Mouse (Mus musculus) spleen, adult 2 months (tissue): ENCODE results near the gene Gm5460. TPM values are rescaled to one million over a fixed set of nuclear protein-coding genes. Genes with fewer than 3 reads are reported as not detected.
A peak's percentile ranks its signal among the peaks of the same experiment; 100 is the strongest.

Experiments used
- DNase-seq, 2 experiments: peaks; one replicate each; pipeline versions ENCODE4 v3.0.0 to v3.0.0-alpha.2; 2012 to 2021; ENCODE audit warnings: low spot score in 2 of 2, low read depth in 1 of 2
- H3K27ac ChIP-seq: fragments of 200-500 bp; 2 replicates; pipeline ENCODE4 v1.5.1; 2012; ENCODE audit warnings: low read length, inconsistent platforms; ENCODE audit not compliant: insufficient read depth
- H3K27me3 ChIP-seq: fragments of 200-500 bp; 2 replicates; pipeline ENCODE4 v1.6.1; 2012; ENCODE audit warnings: mild to moderate bottlenecking, moderate library complexity, low read length, inconsistent platforms; ENCODE audit not compliant: control insufficient read depth, insufficient read depth
- H3K36me3 ChIP-seq: fragments of 200-500 bp; 2 replicates; pipeline ENCODE4 v1.6.1; 2012; ENCODE audit warnings: mild to moderate bottlenecking, low read length, inconsistent platforms; ENCODE audit not compliant: control insufficient read depth, insufficient read depth
- H3K4me1 ChIP-seq: fragments of 200-500 bp; 2 replicates; pipeline ENCODE4 v1.6.1; 2011; ENCODE audit warnings: inconsistent platforms; ENCODE audit not compliant: control insufficient read depth, insufficient read depth, insufficient read length
- H3K4me3 ChIP-seq: fragments of 200-500 bp; 2 replicates; pipeline ENCODE4 v1.5.1; 2011; ENCODE audit warnings: mild to moderate bottlenecking, inconsistent platforms; ENCODE audit not compliant: insufficient read depth, insufficient read length; ENCODE audit errors: extremely low read depth
- CTCF ChIP-seq: fragments of 200-500 bp; IDR thresholded peaks from 2 replicates; pipeline ENCODE4 v1.5.1; 2011; ENCODE audit warnings: mild to moderate bottlenecking, inconsistent platforms; ENCODE audit not compliant: insufficient read depth, insufficient read length, insufficient replicate concordance; ENCODE audit errors: extremely low read depth
- POLR2A ChIP-seq: fragments of 200-500 bp; IDR thresholded peaks from 2 replicates; pipeline ENCODE4 v1.6.1; 2011; ENCODE audit warnings: low read depth, low read length, inconsistent platforms
- WGBS: fragments of 180-500 bp; shearing (Covaris S2); methylation state at CpG from one replicate; pipeline ENCODE4 v1.1.7; 2018; 5-methylcytosine and 5-hydroxymethylcytosine counted together
- polyA plus RNA-seq: library from polyadenylated mRNA; depleted of rRNA; stranded (reverse); fragments of >200 nt; gene quantifications from 2 replicates; pipeline ENCODE4 v1.2.3, GENCODE M21; 2012; rRNA removed

The Gm5460 gene
- polyA plus RNA-seq: not detected in 2 replicates

GRCm38 (mm10) chr14:34016381-34016780 is at the start of gene Gm5460:
TSS of gene Gm5460 (plus strand) at chr14:34016758.
- H3K4me3 ChIP-seq: no peak within 1 kb of the TSS
- TF ChIP-seq CTCF: no peak
- TF ChIP-seq POLR2A: no peak
- no peak for DNase-seq
- WGBS: 88% methylated on average over 4 of the region's 4 CpGs
- no peaks in the 10 kb centered on the region for H3K36me3 ChIP-seq
- H3K27ac ChIP-seq: no peak within 1 kb of the TSS
- no peaks in the 10 kb centered on the region for H3K27me3 ChIP-seq
- no peaks in the 10 kb centered on the region for H3K4me1 ChIP-seq

- TF ChIP-seq POLR2A (no peak), CTCF (no peak)
- no peak overlapping the region for H3K4me3 ChIP-seq
- H3K27me3 ChIP-seq: no peaks in the 10 kb centered on the region
- WGBS: 50% methylated on average over 7 of the region's 7 CpGs
- H3K27ac ChIP-seq: no peak overlapping the region
- no peaks in the 10 kb centered on the region for H3K4me1 ChIP-seq
- DNase-seq: no peak
- no peaks in the 10 kb centered on the region for H3K36me3 ChIP-seq
These were observed 43.9 kb upstream of the Gm5460 start for GRCm38 (mm10) chr14:33972679-33973078.

GRCm38 (mm10) chr14:33974752-33975151 is 41.8 kb upstream of the Gm5460 start:
- no peak for DNase-seq
- no peak overlapping the region for H3K4me3 ChIP-seq
- no peaks in the 10 kb centered on the region for H3K27me3 ChIP-seq
- no peaks in the 10 kb centered on the region for H3K36me3 ChIP-seq
- H3K27ac ChIP-seq: no peak overlapping the region
- H3K4me1 ChIP-seq: no peaks in the 10 kb centered on the region
- 70% methylated on average over 5 of the region's 5 CpGs for WGBS
- TF ChIP-seq POLR2A (no peak), CTCF (no peak)

- no peaks in the 10 kb centered on the region for H3K4me1 ChIP-seq
- no peaks in the 10 kb centered on the region for H3K36me3 ChIP-seq
- no peak for DNase-seq
- no peaks in the 10 kb centered on the region for H3K27me3 ChIP-seq
- TF ChIP-seq CTCF: no peak
- no peak for TF ChIP-seq POLR2A
- no peak overlapping the region for H3K4me3 ChIP-seq
- WGBS: 56% methylated on average over 7 of the region's 7 CpGs
- H3K27ac ChIP-seq: no peak overlapping the region
These were observed 38.8 kb upstream of the Gm5460 start for GRCm38 (mm10) chr14:33977748-33978147.

GRCm38 (mm10) chr14:33978604-33979059 is 37.9 kb upstream of the Gm5460 start, which contains the start of gene Zfp488:
TSS of gene Zfp488 (minus strand) at chr14:33978764.
- Histone ChIP-seq H3K4me3 (no peak within 1 kb of the TSS), H3K27me3 (no peaks in the 10 kb centered on the region), H3K36me3 (no peaks in the 10 kb centered on the region), H3K4me1 (no peaks in the 10 kb centered on the region), H3K27ac (no peak within 1 kb of the TSS)
- TF ChIP-seq POLR2A (no peak), CTCF (no peak)
- WGBS: 12% methylated on average over 25 of the region's 25 CpGs
- no peak for DNase-seq

- Histone ChIP-seq H3K27me3 (no peaks in the 10 kb centered on the region), H3K36me3 (no peaks in the 10 kb centered on the region), H3K4me3 (no peak overlapping the region), H3K4me1 (no peaks in the 10 kb centered on the region), H3K27ac (no peak overlapping the region)
- TF ChIP-seq POLR2A (no peak), CTCF (no peak)
- DNase-seq: no peak
- WGBS: 65% methylated on average over 3 of the region's 3 CpGs
These were observed 27.4 kb upstream of the Gm5460 start for GRCm38 (mm10) chr14:33989201-33989600.

GRCm38 (mm10) chr14:33991971-33992370 is 24.6 kb upstream of the Gm5460 start:
- Histone ChIP-seq H3K27ac (no peak overlapping the region), H3K4me1 (no peaks in the 10 kb centered on the region), H3K4me3 (no peak overlapping the region), H3K36me3 (no peaks in the 10 kb centered on the region), H3K27me3 (no peaks in the 10 kb centered on the region)
- DNase-seq: peak in 1 of 2 experiments; percentile 1
- WGBS: 82% methylated on average over 4 of the region's 4 CpGs
- TF ChIP-seq CTCF: no peak
